ENCODE assay signal across 16 mouse cellular contexts in genomic region chr2:61387561-61387960, GRCm38 (mm10).
DNase-seq lines count a peak whose midpoint lies in the region; ATAC-seq lines count a peak whose summit lies in the region.
"Had no signal": no experiment of that assay in that cellular context is flagged by ENCODE, and none has a peak within 500 bp of the region (broad histone marks: within the 10 kb centered on the region; RNA-seq: fewer than 3 reads in every experiment).

No protein-coding gene starts in this region.

- no peaks in the 10 kb centered on the region for H3K27me3 ChIP-seq in kidney, embryonic 15.5 days
- H3K27me3 ChIP-seq: embryonic facial prominence, embryonic 15.5 days; forebrain, embryonic 12.5 days had no signal

- H3K9ac ChIP-seq in kidney, embryonic 15.5 days, result no peak overlapping the region
- H3K9ac ChIP-seq: embryonic facial prominence, embryonic 15.5 days; forebrain, embryonic 12.5 days had no signal

- H3K36me3 ChIP-seq in kidney, embryonic 15.5 days, result no peaks in the 10 kb centered on the region
- H3K36me3 ChIP-seq: embryonic facial prominence, embryonic 15.5 days; forebrain, embryonic 12.5 days had no signal

- ATAC-seq in kidney, embryonic 15.5 days (replicated peaks; ENCODE audit: low FRiP score), result no peak
- ATAC-seq in megakaryocyte progenitor cell, adult 5-6 weeks (replicated peaks; ENCODE audit: poor library complexity), result no peak

- peak; percentile 19 for DNase-seq in embryo, embryonic 11 days
- no peak for DNase-seq in embryo, embryonic 9.5 days (ENCODE audit: extremely low spot score)
- peak; percentile 24 to 29 for DNase-seq in heart, postnatal 10 days
- no peak for DNase-seq in heart, adult 8-10 months (ENCODE audit: low spot score)
- DNase-seq in right cerebral cortex, postnatal 4 days, result peak; percentile 4
- no peak for DNase-seq in right cerebral cortex, adult 2 months (ENCODE audit: low spot score in 2 of 2)
- DNase-seq: adrenal gland, adult 2 months; cerebellum, postnatal 36 days; kidney, adult 9 months; thymus, adult 2 months had no signal

- no peaks in the 10 kb centered on the region for H3K4me1 ChIP-seq in kidney, embryonic 15.5 days
- H3K4me1 ChIP-seq: embryonic facial prominence, embryonic 15.5 days; forebrain, embryonic 12.5 days had no signal

- intact Hi-C loops in heart, postnatal 10 days (cut with DNase I), result no loop called here

- H3K4me2 ChIP-seq in kidney, embryonic 15.5 days, result no peak overlapping the region
- H3K4me2 ChIP-seq: embryonic facial prominence, embryonic 15.5 days; forebrain, embryonic 12.5 days had no signal

- no peak overlapping the region for H3K27ac ChIP-seq in kidney, embryonic 15.5 days
- H3K27ac ChIP-seq: embryonic facial prominence, embryonic 15.5 days; forebrain, embryonic 12.5 days; left cerebral cortex, adult 2 months; macrophage had no signal

- no peaks in the 10 kb centered on the region for H3K9me3 ChIP-seq in kidney, embryonic 15.5 days (replicated peaks)
- H3K9me3 ChIP-seq: embryonic facial prominence, embryonic 15.5 days; forebrain, embryonic 12.5 days had no signal

- no peak overlapping the region for H3K4me3 ChIP-seq in kidney, embryonic 15.5 days (replicated peaks)
- H3K4me3 ChIP-seq: embryonic facial prominence, embryonic 15.5 days; forebrain, embryonic 12.5 days; left cerebral cortex, adult 2 months had no signal

- WGBS in kidney, embryonic 15.5 days, result 67% methylated on average over 5 of the region's 5 CpGs

Comparison
In these comparisons a context has a peak if more than half of its experiments do, and no peak if none do; other contexts are left out.
1. DNase-seq: peak in embryo, embryonic 11 days (single experiment), heart, postnatal 10 days (2 of 2) and right cerebral cortex, postnatal 4 days (single experiment); none in embryo, embryonic 9.5 days (single experiment), heart, adult 8-10 months (single experiment) and right cerebral cortex, adult 2 months (0 of 2).